Mouse (Mus musculus) retina, embryonic 14.5 days (tissue): ENCODE results near the gene Katnbl1.
A peak's percentile ranks its signal among the peaks of the same experiment; 100 is the strongest.

Experiments
- DNase-seq: peaks from one replicate; pipeline ENCODE4 v3.0.0-alpha.2; 2015; ENCODE audit warnings: low spot score

Katnbl1 gene

DNA sequence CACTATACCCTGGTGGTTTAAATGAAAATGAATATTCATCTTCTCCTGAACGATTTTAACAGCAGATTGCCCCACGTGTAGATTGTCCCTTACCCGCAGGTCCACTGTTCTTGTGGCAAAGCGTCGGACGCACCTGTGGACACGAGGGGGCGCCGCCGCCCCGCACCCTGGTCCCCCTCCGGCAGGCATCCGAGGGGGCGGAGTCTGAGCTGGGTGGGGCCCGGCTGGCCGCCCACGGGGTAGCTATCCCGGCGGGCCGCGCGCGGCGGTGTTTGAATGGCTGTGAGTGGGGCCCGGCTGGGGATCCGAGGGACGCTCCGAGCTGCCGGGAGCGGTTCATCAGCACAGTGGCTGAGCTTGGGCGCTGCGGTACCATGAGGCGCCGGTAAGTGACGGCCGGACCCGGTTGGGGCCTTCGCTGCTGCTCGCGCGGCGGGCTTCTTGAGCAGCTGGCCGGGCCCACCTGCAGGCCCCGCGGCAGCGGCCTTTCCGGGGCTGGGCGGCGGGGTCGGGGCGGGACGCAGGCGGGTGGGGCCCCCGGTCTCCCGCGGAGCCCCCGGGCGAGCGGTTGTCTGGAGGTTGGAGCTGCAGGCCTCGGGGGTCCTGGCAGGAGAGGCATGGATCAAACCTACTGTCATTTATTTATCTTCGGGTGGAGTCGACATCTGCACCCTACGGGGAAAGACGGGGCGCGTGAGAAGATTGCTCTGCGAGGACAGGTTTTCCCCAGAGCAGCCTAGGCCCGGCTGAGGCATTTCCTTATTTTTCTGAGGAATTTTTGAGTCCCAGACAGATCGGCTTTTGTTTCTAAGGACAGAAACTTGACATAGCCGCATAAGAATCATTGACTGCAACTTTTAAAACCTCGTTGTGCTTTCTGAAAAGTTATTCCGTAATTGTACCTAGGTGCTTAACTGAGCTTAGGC lies at the start of gene Katnbl1:
TSS of gene Katnbl1 (plus strand) at position 239 of the 926 bp plus-strand sequence.
- peak; percentile 97 for DNase-seq

- DNase-seq: no peak
Observed at GRCm38 (mm10) chr2:112332051-112332898, 46.7 kb upstream of the Katnbl1 start.

DNA sequence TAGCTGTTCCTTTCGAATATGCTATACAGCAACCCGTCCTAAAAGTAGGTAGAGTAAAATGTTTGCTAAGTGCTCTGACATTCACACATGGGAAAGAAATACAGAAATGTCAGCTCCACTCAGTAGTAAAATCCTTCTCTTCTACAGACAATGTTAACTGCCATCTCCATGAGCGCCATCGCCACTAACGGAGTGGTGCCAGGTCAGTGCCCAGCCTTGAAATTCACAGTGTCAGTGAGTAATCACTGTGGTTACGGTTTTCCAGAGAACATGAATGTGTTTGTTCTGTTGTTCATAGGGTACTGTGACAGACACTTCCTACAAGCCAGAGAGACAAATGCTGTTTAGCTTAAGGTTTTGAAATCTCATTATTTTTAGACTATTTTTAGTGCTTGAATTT lies 41.8 kb upstream of the Katnbl1 start:
- DNase-seq: no peak

DNA sequence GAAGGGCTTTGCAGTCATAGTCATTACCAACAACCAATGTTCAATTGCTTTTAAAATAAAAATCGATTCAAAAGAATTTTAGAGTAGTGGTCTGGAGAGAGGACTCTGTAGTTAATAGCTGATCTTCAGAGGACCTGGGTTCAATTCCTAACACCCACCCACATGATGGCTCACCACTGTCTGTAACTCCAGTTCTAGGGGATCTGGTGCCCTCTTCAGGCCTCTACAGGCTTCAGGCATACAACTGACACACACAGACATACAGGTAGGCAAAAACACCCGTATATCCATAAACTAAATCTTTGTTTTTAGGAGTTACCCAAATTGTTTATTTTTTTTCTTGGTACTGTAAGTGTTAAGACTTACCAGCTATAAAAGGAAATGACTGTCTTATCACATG lies 39.3 kb upstream of the Katnbl1 start:
- peak; percentile 4 for DNase-seq

GRCm38 (mm10) chr2:112341117-112341516 lies 37.9 kb upstream of the Katnbl1 start:
- DNase-seq: no peak

GRCm38 (mm10) chr2:112348246-112348645 lies 30.8 kb upstream of the Katnbl1 start:
- no peak for DNase-seq

GRCm38 (mm10) chr2:112353685-112354455 lies 25.1 kb upstream of the Katnbl1 start:
- no peak for DNase-seq

GRCm38 (mm10) chr2:112359611-112360010 lies 19.4 kb upstream of the Katnbl1 start:
- no peak for DNase-seq

DNA sequence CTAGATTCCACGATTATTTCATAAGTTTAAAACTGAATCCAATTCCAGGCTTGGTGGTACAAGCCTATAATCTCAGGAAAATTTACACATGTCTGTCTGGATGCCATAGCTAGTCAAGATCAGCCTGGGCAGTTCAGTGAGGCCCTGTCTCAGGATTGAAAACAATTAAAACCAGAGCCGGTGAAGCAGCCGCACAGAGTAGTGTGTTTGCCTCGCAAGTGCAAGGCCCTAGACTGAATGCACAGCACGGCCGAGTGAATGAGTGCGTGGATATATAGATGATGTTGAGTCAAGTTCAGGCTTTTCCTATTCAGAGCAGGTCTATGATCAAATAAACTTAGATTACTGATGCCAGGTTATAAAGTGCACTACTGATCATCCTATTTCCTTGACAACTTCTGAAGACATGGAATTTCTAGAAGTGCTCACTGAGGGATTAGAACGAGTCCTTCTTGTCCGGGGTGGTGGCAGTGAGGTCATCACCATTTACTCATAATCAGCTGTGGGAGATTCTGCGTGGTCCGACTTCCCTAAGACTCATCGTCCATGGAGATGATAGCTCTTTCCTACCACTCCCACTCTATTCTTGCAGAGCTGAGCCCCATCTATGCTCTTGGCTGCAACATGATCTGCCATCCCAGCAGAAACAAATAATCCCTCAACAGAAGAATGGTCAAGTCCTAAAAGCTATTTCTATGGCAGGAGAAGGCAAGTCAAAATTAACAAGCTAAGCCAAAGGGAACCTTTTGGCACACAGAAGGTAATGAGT lies 18.8 kb upstream of the Katnbl1 start:
- no peak for DNase-seq

DNA sequence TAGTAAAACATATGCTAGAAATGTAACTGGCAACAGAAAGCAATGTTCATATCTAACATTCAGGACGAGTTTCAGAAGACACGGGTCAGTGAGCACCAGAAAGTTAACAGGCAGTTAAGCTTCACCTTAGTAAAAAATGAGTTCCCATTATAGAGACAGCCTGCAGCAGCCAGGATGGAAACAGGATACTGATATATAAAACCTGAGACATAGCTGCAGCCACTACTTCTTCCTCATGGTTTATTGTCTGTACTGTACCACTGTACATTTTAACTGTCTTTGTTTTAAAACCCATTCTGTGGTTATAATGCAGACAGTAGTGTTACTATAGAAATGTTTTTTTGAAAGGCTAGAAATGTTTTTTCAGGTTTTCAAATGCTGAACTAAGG lies 18.2 kb upstream of the Katnbl1 start:
- no peak for DNase-seq

GRCm38 (mm10) chr2:112367222-112367621 lies 11.8 kb upstream of the Katnbl1 start:
- DNase-seq: peak; percentile 25

DNA sequence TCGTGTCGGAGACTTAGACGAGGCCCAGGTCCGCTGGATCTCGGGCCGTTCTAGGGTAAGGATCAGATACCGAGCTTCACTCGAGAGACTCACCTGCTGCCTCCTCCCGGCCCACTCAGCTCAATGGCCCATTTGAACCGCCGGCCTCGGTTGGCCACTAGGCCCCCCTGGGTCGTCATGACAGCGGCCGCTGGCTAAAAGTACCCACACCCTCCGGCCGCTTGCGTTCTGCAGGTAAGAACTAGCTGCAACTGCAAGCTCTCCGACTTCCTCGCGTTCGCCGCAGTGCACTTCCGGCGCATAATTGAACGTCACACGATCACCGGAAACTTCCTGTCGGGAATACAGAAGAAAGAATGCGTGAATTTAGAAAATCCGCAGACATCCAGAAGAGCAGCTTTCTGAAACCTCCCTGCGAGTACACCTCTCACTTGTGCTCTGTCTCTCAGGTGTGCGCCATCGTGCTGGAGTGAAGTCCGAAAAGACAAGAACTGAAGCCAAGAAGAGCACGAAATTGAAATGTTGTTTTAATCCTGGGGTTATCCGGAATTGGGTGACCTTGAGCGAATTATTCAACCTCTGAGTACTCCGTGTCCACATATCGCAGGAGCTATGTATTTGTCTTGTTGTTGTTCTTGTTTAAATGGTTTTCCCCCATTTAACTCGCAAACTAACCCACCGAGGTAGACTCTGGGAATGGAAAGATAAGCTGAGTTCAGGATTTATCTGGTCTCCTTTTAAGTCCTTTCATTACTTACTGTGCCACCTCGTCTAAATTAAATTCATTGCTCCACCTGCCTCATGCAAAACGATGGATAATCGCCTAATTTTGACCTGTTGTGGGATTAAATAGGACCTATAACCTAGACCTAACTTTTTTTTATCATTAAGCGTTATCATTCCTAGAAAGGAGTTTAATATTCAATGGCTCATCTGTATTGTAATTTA lies 11.0 kb upstream of the Katnbl1 start, which contains the start of gene Emc4:
TSS of gene Emc4 (minus strand) at position 302 of the 948 bp plus-strand sequence.
- peak; percentile 91 for DNase-seq

GRCm38 (mm10) chr2:112369941-112370340 lies 9.1 kb upstream of the Katnbl1 start:
- DNase-seq: no peak

DNA sequence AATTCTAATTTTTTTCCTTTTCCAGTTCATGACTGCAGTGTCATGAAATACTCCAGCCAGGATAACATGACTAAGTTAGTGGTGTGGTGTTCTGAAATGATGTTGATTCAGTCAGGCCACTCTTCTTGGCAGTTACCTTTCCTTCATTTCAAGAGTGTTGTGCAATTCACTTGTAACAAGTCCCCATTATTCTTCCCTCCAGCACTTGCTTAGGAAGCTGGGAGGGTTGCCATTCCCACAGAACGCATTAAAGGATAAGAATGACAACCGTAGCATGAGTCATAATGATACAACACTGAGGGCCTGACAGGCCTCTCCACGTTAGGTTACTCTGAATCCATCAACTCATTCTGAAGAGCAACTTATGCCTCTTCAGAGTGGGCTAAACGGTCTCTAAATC lies 5.9 kb upstream of the Katnbl1 start:
- no peak for DNase-seq

GRCm38 (mm10) chr2:112374610-112375009 lies 4.4 kb upstream of the Katnbl1 start:
- no peak for DNase-seq

- peak; percentile 9 for DNase-seq
Observed at GRCm38 (mm10) chr2:112380131-112380530, 1.1 kb downstream of the Katnbl1 start.

DNA sequence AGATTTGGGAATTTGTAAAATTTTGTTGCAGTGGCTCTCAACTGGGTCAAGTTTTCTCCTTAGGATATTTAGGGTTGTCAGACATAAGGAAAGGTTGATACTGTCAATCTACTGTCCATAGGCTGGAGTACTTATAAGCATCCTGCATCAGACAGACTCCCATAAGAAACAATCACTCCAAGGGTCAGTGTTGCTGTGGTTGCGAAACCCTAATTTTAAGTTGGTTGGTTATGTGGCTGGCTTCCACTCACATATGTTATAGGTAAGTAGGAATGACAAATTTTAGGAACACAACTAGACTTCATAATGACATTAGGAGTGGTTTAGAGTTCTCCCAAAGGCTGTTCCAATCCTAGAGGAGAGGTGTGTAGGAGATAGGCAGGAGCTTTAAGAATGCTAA lies 2.2 kb downstream of the Katnbl1 start:
- no peak for DNase-seq

DNA sequence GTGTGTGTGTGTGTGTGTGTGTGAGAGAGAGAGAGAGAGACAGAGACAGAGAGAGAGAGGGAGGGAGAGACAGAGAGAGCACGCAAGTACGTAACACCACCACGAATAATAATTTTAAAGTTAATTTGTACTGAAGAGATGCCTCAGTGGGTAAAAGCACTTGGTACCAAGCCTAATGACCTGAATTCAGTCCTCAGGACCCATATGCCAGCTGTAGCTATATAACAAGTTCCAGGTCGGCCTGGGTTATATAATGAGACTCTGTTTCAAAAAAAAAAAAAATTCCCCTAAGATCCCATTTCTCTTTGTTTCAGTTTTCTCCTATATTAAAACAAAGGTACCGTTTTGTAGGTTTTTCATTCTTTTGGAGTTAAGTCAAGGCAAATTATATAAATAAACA lies 11.8 kb downstream of the Katnbl1 start:
- DNase-seq: no peak

- DNase-seq: no peak
Observed at GRCm38 (mm10) chr2:112391346-112392000, 12.5 kb downstream of the Katnbl1 start.

GRCm38 (mm10) chr2:112392689-112393088 lies 13.7 kb downstream of the Katnbl1 start:
- DNase-seq: no peak
